Mouse (Mus musculus) adrenal gland (tissue): ENCODE results near the gene Kazn.

ENCODE experiments used
- intact Hi-C: fragments of 180-260 bp; cut with DNase I; formaldehyde crosslinking; loops from one replicate; pipeline ENCODE4 v1.15.1; 2025

Gene Kazn

GRCm38 (mm10) chr4:142196626-142197025, 42.6 kb downstream of the Kazn start:
- intact Hi-C loops, result no loop called here

- intact Hi-C loops, result loop anchor here (5.0 kb wide), 1 partner anchor 49 kb away; no protein-coding TSS in a partner anchor
Observed at GRCm38 (mm10) chr4:142193780-142194179, 45.4 kb downstream of the Kazn start.

- intact Hi-C loops, result loop anchor here (5.0 kb wide), 1 partner anchor 49 kb away; no protein-coding TSS in a partner anchor
Observed at GRCm38 (mm10) chr4:142193151-142193578, 46.0 kb downstream of the Kazn start.

- intact Hi-C loops, result loop anchor here (5.0 kb wide), 1 partner anchor 52 kb away; no protein-coding TSS in a partner anchor
Observed at GRCm38 (mm10) chr4:142189960-142190359, 49.2 kb downstream of the Kazn start.

GRCm38 (mm10) chr4:142188501-142188900, 50.7 kb downstream of the Kazn start:
- intact Hi-C loops, result no loop called here

- intact Hi-C loops, result no loop called here
Observed at GRCm38 (mm10) chr4:142186155-142186554, 53.0 kb downstream of the Kazn start.

- intact Hi-C loops, result no loop called here
Observed at GRCm38 (mm10) chr4:142185533-142185900, 53.7 kb downstream of the Kazn start.

- intact Hi-C loops, result no loop called here
Observed at GRCm38 (mm10) chr4:142184852-142185532, 54.2 kb downstream of the Kazn start.

GRCm38 (mm10) chr4:142183591-142183990, 55.6 kb downstream of the Kazn start:
- intact Hi-C loops, result no loop called here

GRCm38 (mm10) chr4:142183015-142183414, 56.2 kb downstream of the Kazn start:
- intact Hi-C loops, result no loop called here

GRCm38 (mm10) chr4:142181646-142182045, 57.6 kb downstream of the Kazn start:
- intact Hi-C loops, result no loop called here

GRCm38 (mm10) chr4:142180874-142181273, 58.3 kb downstream of the Kazn start:
- intact Hi-C loops, result no loop called here

GRCm38 (mm10) chr4:142180289-142180688, 58.9 kb downstream of the Kazn start:
- intact Hi-C loops, result no loop called here

GRCm38 (mm10) chr4:142179531-142179930, 59.7 kb downstream of the Kazn start:
- intact Hi-C loops, result no loop called here

GRCm38 (mm10) chr4:142176732-142177131, 62.5 kb downstream of the Kazn start:
- intact Hi-C loops, result no loop called here

- intact Hi-C loops, result no loop called here
Observed at GRCm38 (mm10) chr4:142173981-142174485, 65.2 kb downstream of the Kazn start.

GRCm38 (mm10) chr4:142172942-142173341, 66.3 kb downstream of the Kazn start:
- intact Hi-C loops, result no loop called here

GRCm38 (mm10) chr4:142171788-142172497, 67.3 kb downstream of the Kazn start:
- intact Hi-C loops, result no loop called here

GRCm38 (mm10) chr4:142170882-142171768, 68.1 kb downstream of the Kazn start:
- intact Hi-C loops, result no loop called here

GRCm38 (mm10) chr4:142169636-142170035, 69.6 kb downstream of the Kazn start:
- intact Hi-C loops, result no loop called here

GRCm38 (mm10) chr4:142168352-142168751, 70.8 kb downstream of the Kazn start:
- intact Hi-C loops, result no loop called here
